Mouse (Mus musculus) liver, postnatal 0 days (tissue): ENCODE measurements around the gene Nol4l. TPM values are rescaled to one million over a fixed set of nuclear protein-coding genes. Genes with fewer than 3 reads are reported as not detected.
A peak's percentile ranks its signal among the peaks of the same experiment; 100 is the strongest.

ENCODE experiments used
- ATAC-seq: fragments of 200-750 bp; cut with Nextera tagmentation; 2 replicates; pipeline ENCODE4 v1.8.0; 2017; ENCODE audit warnings: mild to moderate bottlenecking, moderate library complexity
- DNase-seq: peaks from one replicate; pipeline ENCODE4 v3.0.0-alpha.2; 2016
- H3K27ac ChIP-seq: fragments of 300-500 bp; sonication (generic); 2 replicates; pipeline ENCODE4 v1.5.1; 2014; ENCODE audit warnings: antibody characterized with exemption, moderate library complexity, mild to moderate bottlenecking, low read depth
- H3K27me3 ChIP-seq: fragments of 300-500 bp; sonication (generic); 2 replicates; pipeline ENCODE4 v1.6.1; 2014; ENCODE audit warnings: low read length, control low read depth, mixed read lengths; ENCODE audit not compliant: insufficient read depth
- H3K36me3 ChIP-seq: fragments of 300-500 bp; sonication (generic); replicated peaks from 2 replicates; pipeline ENCODE4 v1.6.1; 2014; ENCODE audit warnings: mild to moderate bottlenecking, control low read depth, low read length, moderate library complexity, mixed read lengths; ENCODE audit not compliant: insufficient read depth
- H3K4me1 ChIP-seq: fragments of 300-500 bp; sonication (generic); 2 replicates; pipeline ENCODE4 v1.6.1; 2014; ENCODE audit warnings: antibody characterized with exemption, mild to moderate bottlenecking, control low read depth; ENCODE audit not compliant: insufficient read depth
- H3K4me2 ChIP-seq: fragments of 300-500 bp; sonication (generic); 2 replicates; pipeline ENCODE4 v1.6.1; 2014; ENCODE audit warnings: low read depth, mild to moderate bottlenecking, low read length, moderate library complexity, mixed read lengths
- H3K4me3 ChIP-seq: fragments of 300-500 bp; sonication (generic); 2 replicates; pipeline ENCODE4 v1.5.1; 2014; ENCODE audit warnings: low read depth, low read length
- H3K9ac ChIP-seq: fragments of 300-500 bp; sonication (generic); replicated peaks from 2 replicates; pipeline ENCODE4 v1.6.1; 2014; ENCODE audit warnings: mild to moderate bottlenecking, moderate library complexity
- H3K9me3 ChIP-seq: fragments of 300-500 bp; sonication (generic); 2 replicates; pipeline ENCODE4 v1.6.1; 2016; ENCODE audit warnings: mild to moderate bottlenecking, control low read depth, low read length, mixed read lengths
- CTCF ChIP-seq: sonication (generic); IDR thresholded peaks from 2 replicates; pipeline ENCODE4 v1.5.1; 2016; ENCODE audit warnings: antibody characterized with exemption, low read depth
- EP300 ChIP-seq: IDR thresholded peaks from 2 replicates; pipeline ENCODE4 v1.6.1; 2016; ENCODE audit warnings: antibody characterized with exemption, low read depth, mild to moderate bottlenecking
- WGBS: fragments of 180-500 bp; shearing (Covaris S2); extraction: QIAGEN DNeasy Blood & Tissue Kit; methylation state at CpG from one replicate; pipeline ENCODE4 v1.1.7; 2014; ENCODE audit not compliant: insufficient replicate concordance; 5-methylcytosine and 5-hydroxymethylcytosine counted together
- polyA plus RNA-seq: library from polyadenylated mRNA; unstranded; fragments of >200 nt; fragmentation: Nextera tagmentation; extraction: Ambion mirVana; gene quantifications from 2 replicates; pipeline ENCODE4 v1.2.1, GENCODE M21; 2015

Nol4l gene
- polyA plus RNA-seq: 1.7 and 1.9 TPM in 2 replicates

GRCm38 (mm10) chr2:153529931-153530766 is at the start of gene Nol4l:
Nol4l (minus strand) TSS chr2:153529971.
- peak within 1 kb of the TSS; percentile 75 for H3K9ac ChIP-seq
- peaks cover 19% of the 10 kb centered on the region; the same call in 1 of the 2 replicates for H3K27me3 ChIP-seq
- no peak for TF ChIP-seq EP300
- no peak for TF ChIP-seq CTCF
- DNase-seq (peak; percentile 50), ATAC-seq (peak; percentile 2; the same call in 1 of the 2 replicates)
- H3K4me2 ChIP-seq: peak within 1 kb of the TSS; percentile 99
- no peaks in the 10 kb centered on the region for H3K36me3 ChIP-seq
- H3K9me3 ChIP-seq: no peaks in the 10 kb centered on the region
- H3K4me1 ChIP-seq: peaks cover 33% of the 10 kb centered on the region
- peak within 1 kb of the TSS; percentile 75 for H3K4me3 ChIP-seq
- H3K27ac ChIP-seq: peak within 1 kb of the TSS; percentile 62
- WGBS: 5% methylated on average over 29 of the region's 86 CpGs

DNA sequence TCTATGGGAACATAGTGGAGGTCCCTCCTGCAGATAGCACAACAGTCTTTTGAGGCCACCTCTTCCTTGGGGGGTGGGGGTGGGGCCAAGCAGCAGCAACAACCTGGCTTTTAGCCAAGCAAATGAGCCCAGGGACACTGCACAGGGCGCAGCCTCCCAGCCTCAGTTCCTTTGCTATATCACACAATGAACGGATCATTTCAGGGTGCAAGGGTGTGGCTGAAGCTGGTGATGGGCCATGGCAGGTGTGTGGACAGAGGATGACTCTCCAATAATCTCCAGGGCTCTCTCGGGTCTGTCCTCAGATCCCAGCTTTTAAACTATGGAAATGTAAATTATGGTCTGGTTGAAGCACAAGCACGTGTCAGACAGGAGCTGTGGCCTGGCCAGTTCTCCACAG is 47.4 kb upstream of the Nol4l start:
- TF ChIP-seq CTCF: no peak
- no peak for TF ChIP-seq EP300
- Histone ChIP-seq H3K27ac (no peak overlapping the region), H3K4me2 (no peak overlapping the region), H3K4me1 (peaks cover 4% of the 10 kb centered on the region; the same call in 1 of the 2 replicates), H3K27me3 (no peaks in the 10 kb centered on the region), H3K9me3 (no peaks in the 10 kb centered on the region), H3K9ac (no peak overlapping the region), H3K36me3 (no peaks in the 10 kb centered on the region), H3K4me3 (no peak overlapping the region)
- no peak for DNase-seq
- peak; percentile 69 for ATAC-seq
- WGBS: 54% methylated on average over 4 of the region's 4 CpGs

DNA sequence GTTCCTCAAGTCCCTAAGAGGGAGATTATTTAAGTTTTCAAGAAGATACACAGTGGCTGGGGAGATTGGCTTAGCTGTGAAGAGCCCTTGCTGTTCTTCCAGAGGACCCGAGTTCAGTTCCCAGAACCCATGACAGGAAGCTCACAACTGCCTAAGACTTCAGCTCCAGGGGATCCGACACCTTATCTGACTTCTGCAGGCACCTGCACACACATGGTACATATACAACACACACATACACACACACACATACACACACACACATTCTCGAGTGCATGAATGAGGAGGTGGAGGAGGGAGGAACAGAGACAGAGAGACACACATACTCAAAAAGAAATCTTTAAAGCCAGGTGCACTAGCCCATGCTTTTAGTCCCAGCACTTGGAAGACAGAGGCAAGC is 46.4 kb upstream of the Nol4l start:
- WGBS: 49% methylated on average over 3 of the region's 3 CpGs
- peaks cover 3% of the 10 kb centered on the region; the same call in 1 of the 2 replicates for H3K4me1 ChIP-seq
- no peak overlapping the region for H3K4me2 ChIP-seq
- no peak overlapping the region for H3K27ac ChIP-seq
- no peak overlapping the region for H3K4me3 ChIP-seq
- no peak for TF ChIP-seq CTCF
- TF ChIP-seq EP300: no peak
- H3K36me3 ChIP-seq: no peaks in the 10 kb centered on the region
- DNase-seq (no peak), ATAC-seq (peak; percentile 53)
- no peaks in the 10 kb centered on the region for H3K9me3 ChIP-seq
- H3K27me3 ChIP-seq: no peaks in the 10 kb centered on the region
- no peak overlapping the region for H3K9ac ChIP-seq

GRCm38 (mm10) chr2:153575554-153575953 is 45.8 kb upstream of the Nol4l start:
- DNase-seq: no peak
- Histone ChIP-seq H3K27ac (no peak overlapping the region), H3K4me1 (no peaks in the 10 kb centered on the region; the same call in 1 of the 2 replicates), H3K9me3 (no peaks in the 10 kb centered on the region), H3K4me2 (no peak overlapping the region), H3K36me3 (no peaks in the 10 kb centered on the region), H3K9ac (no peak overlapping the region), H3K27me3 (no peaks in the 10 kb centered on the region), H3K4me3 (no peak overlapping the region)
- 73% methylated on average over 6 of the region's 6 CpGs for WGBS
- no peak for ATAC-seq
- TF ChIP-seq EP300 (no peak), CTCF (no peak)

DNA sequence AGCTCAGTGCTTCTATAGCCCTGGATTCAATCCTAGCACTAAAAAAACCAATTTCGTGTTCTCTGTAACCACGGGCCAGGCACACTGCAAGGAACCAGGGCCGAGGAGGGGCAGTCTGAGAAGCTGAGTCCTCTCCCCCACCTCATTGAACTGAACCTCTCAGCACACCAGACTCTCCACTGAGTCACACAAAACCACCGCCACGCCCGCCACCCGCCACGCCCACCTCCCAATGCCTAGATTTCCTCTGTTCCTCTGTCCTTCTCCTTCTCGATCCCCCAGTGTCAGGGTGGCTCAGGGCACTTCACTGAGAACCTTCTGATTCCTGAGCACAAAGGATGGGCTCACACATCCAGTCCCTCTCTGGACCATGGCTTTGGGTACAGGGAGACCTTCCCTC is 43.3 kb upstream of the Nol4l start:
- Histone ChIP-seq H3K9ac (no peak overlapping the region), H3K9me3 (no peaks in the 10 kb centered on the region), H3K36me3 (no peaks in the 10 kb centered on the region), H3K27ac (no peak overlapping the region), H3K4me2 (no peak overlapping the region), H3K4me3 (no peak overlapping the region), H3K27me3 (no peaks in the 10 kb centered on the region), H3K4me1 (peaks cover 6% of the 10 kb centered on the region)
- DNase-seq (no peak), ATAC-seq (no peak)
- TF ChIP-seq EP300: no peak
- 69% methylated on average over 9 of the region's 9 CpGs for WGBS

- Histone ChIP-seq H3K27me3 (no peaks in the 10 kb centered on the region), H3K9me3 (no peaks in the 10 kb centered on the region), H3K4me1 (peaks cover 7% of the 10 kb centered on the region), H3K4me2 (peak overlapping the region; percentile 29; the same call in 1 of the 2 replicates), H3K36me3 (no peaks in the 10 kb centered on the region), H3K4me3 (no peak overlapping the region), H3K9ac (no peak overlapping the region; the same call in 1 of the 2 replicates), H3K27ac (0 out of 2 replicates have a peak overlapping the region, but pooled peaks have one; percentile 12)
- peak; percentile 72 for ATAC-seq
- DNase-seq: no peak
- WGBS: 63% methylated on average over 6 of the region's 6 CpGs
- TF ChIP-seq EP300 (peak; percentile 92), CTCF (no peak)
Observed at GRCm38 (mm10) chr2:153568541-153568940, 38.8 kb upstream of the Nol4l start.
